Mouse (Mus musculus): ENCODE results near the gene Gm9733. TPM values are rescaled to one million over a fixed set of nuclear protein-coding genes. Genes with fewer than 3 reads are reported as not detected.

The Gm9733 gene
- polyA plus RNA-seq, 1 experiment from 2014 or later: not detected

DNA sequence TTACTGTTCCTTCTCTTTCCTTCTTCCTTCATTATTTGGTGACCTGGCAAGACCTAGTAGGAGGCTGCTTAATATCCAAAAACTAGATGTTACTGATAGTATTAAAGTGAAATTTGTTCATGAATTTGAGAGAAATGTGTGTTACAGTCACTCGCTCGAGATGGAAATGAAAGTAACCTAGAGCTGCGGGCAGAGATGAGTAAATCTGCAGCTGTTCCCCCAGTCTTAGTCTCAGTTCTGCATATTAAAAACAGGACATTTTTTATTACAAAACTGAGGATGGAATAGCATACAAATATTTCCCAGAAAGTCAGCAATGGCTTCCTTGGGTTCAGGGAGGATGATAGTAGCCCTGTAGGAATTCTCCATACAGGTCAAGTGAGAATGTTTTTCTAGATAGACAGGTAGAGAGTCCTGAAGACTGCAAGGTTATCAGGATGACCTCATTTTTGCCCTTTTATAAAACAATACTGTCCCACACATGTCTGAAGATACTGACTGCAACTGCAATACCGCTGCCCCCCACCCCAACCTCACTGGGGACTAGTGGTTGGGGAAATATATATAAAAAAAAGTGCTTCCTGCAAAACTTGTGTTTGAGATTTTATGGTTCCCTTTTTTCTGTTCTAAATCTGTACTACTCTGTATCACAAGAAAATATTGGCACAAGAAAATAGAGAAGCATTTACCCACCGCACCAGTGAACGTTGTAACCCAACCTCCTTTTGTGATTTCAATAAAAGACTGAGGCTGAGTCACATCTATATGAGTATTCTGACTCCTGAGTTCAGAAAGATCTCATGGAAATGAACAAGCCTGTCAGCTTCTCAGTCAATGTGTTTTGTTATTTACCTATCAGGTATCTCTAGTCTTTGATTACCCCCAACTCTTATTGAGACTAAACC lies 47.4 kb downstream of the Gm9733 start:
- Histone ChIP-seq H3K9me3 (replicated peaks; ENCODE audit: control insufficient read depth, low read length) (no peaks in the 10 kb centered on the region), H3K27ac (replicated peaks; ENCODE audit: low read depth, low read length) (no peak overlapping the region), H3K4me1 (ENCODE audit: control insufficient read depth, insufficient read depth, low read length) (no peaks in the 10 kb centered on the region), H3K9ac (replicated peaks; ENCODE audit: low read length) (no peak overlapping the region), H3K4me3 (ENCODE audit: low read depth, low read length) (no peak overlapping the region), H3K27me3 (ENCODE audit: control insufficient read depth, insufficient read depth, low read length) (no peaks in the 10 kb centered on the region), H3K36me3 (replicated peaks; ENCODE audit: control insufficient read depth, insufficient read depth, low read depth, low read length) (no peaks in the 10 kb centered on the region), H3K4me2 (ENCODE audit: low read depth, low read length) (no peak overlapping the region)
- ATAC-seq (replicated peaks; ENCODE audit: insufficient number of reproducible peaks, low FRiP score, low TSS enrichment, low read depth): no peak
- 80% methylated on average over 6 of the region's 6 CpGs for WGBS
- no peak for DNase-seq (ENCODE audit: low spot score)

DNA sequence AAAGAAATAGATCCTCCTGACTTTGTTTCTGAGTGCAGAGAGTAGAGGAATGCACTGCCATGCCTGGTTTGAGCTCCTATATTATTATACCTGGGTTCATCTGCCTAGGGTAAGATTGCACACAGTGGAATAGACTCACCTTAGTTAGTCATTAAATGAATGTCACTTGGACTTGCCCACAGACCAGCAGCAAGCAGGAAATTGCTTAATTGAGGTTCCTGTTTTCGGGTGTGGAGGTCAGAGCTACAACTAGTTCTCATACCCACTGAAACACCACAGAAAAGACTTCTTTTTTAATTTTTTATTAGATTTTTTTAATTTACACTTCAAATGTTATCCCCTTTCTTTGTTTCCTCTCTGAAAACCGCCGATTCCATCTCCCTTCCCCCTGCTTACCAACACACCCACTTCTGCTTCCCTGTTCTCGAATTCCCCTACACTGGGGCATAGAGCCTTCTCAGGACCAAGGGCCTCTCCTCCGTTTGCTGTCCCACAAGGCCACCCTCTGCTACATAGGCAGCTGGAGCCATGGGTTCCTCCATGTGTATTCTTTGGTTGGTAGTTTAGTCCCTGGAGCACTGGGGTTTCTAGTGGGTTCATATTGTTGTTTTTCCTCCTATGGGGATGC lies 56.1 kb downstream of the Gm9733 start:
- Histone ChIP-seq H3K36me3 (replicated peaks; ENCODE audit: control insufficient read depth, insufficient read depth, low read depth, low read length) (no peaks in the 10 kb centered on the region), H3K27ac (replicated peaks; ENCODE audit: low read depth, low read length) (no peak overlapping the region), H3K9me3 (replicated peaks; ENCODE audit: control insufficient read depth, low read length) (no peaks in the 10 kb centered on the region), H3K4me2 (ENCODE audit: low read depth, low read length) (no peak overlapping the region), H3K9ac (replicated peaks; ENCODE audit: low read length) (no peak overlapping the region), H3K4me3 (ENCODE audit: low read depth, low read length) (no peak overlapping the region), H3K27me3 (ENCODE audit: control insufficient read depth, insufficient read depth, low read length) (no peaks in the 10 kb centered on the region), H3K4me1 (ENCODE audit: control insufficient read depth, insufficient read depth, low read length) (no peaks in the 10 kb centered on the region)
- ATAC-seq (replicated peaks; ENCODE audit: insufficient number of reproducible peaks, low FRiP score, low TSS enrichment, low read depth) (no peak), DNase-seq (ENCODE audit: low spot score) (no peak)
- WGBS: 82% methylated on average over 5 of the region's 5 CpGs

DNA sequence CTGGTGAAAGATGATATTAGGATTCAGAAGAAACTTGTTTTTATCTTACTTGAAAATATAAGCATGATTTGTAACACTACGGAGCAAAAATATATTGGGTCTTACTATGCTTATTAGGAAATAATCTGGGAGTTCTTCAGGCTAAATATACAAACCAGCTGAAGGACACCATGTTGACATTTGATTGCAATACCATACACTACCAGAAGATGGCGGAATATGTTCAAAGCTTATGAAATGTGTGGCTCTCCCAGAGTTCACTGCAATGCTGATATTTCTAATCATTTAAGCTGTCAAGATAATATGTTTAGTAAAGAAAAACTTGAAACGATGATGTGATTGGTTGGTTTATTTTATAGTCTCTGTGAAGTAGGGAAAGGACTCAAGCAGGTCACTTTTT lies 67.7 kb downstream of the Gm9733 start:
- Histone ChIP-seq H3K9ac (replicated peaks; ENCODE audit: low read length) (no peak overlapping the region), H3K9me3 (replicated peaks; ENCODE audit: control insufficient read depth, low read length) (no peaks in the 10 kb centered on the region), H3K27me3 (ENCODE audit: control insufficient read depth, insufficient read depth, low read length) (no peaks in the 10 kb centered on the region), H3K27ac (replicated peaks; ENCODE audit: low read depth, low read length) (no peak overlapping the region), H3K4me2 (ENCODE audit: low read depth, low read length) (no peak overlapping the region), H3K4me1 (ENCODE audit: control insufficient read depth, insufficient read depth, low read length) (no peaks in the 10 kb centered on the region), H3K36me3 (replicated peaks; ENCODE audit: control insufficient read depth, insufficient read depth, low read depth, low read length) (no peaks in the 10 kb centered on the region), H3K4me3 (ENCODE audit: low read depth, low read length) (no peak overlapping the region)
- WGBS: 9% methylated on average over 3 of the region's 3 CpGs
- no peak for ATAC-seq (replicated peaks; ENCODE audit: insufficient number of reproducible peaks, low FRiP score, low TSS enrichment, low read depth)
- DNase-seq (ENCODE audit: low spot score): peak; percentile 71

GRCm38 (mm10) chr3:15255726-15256125 lies 76.4 kb downstream of the Gm9733 start:
- no peak overlapping the region for H3K4me3 ChIP-seq (ENCODE audit: low read depth, low read length)
- H3K9me3 ChIP-seq (replicated peaks; ENCODE audit: control insufficient read depth, low read length): no peaks in the 10 kb centered on the region
- H3K9ac ChIP-seq (replicated peaks; ENCODE audit: low read length): no peak overlapping the region
- 75% methylated on average over 6 of the region's 6 CpGs for WGBS
- H3K36me3 ChIP-seq (replicated peaks; ENCODE audit: control insufficient read depth, insufficient read depth, low read depth, low read length): no peaks in the 10 kb centered on the region
- H3K27me3 ChIP-seq (ENCODE audit: control insufficient read depth, insufficient read depth, low read length): no peaks in the 10 kb centered on the region
- no peaks in the 10 kb centered on the region for H3K4me1 ChIP-seq (ENCODE audit: control insufficient read depth, insufficient read depth, low read length)
- DNase-seq (ENCODE audit: low spot score): no peak
- H3K4me2 ChIP-seq (ENCODE audit: low read depth, low read length): no peak overlapping the region
- ATAC-seq (replicated peaks; ENCODE audit: insufficient number of reproducible peaks, low FRiP score, low TSS enrichment, low read depth): no peak
- H3K27ac ChIP-seq (replicated peaks; ENCODE audit: low read depth, low read length): no peak overlapping the region

Other genes with a start within 250 kb of the Gm9733 start
- not detected in 2 replicates for gene Sirpb1a, start 94.2 kb upstream of the Gm9733 start, polyA plus RNA-seq (2014; fragmentation: Nextera tagmentation; extraction: Ambion mirVana)
- gene Sirpb1b, start 242.8 kb upstream of the Gm9733 start, polyA plus RNA-seq (2014; fragmentation: Nextera tagmentation; extraction: Ambion mirVana): not detected in 2 replicates